Mouse (Mus musculus) lung, postnatal 0 days (tissue): Measurements from ENCODE around the gene Ugt1a10. TPM values are rescaled to one million over a fixed set of nuclear protein-coding genes. Genes with fewer than 3 reads are reported as not detected.

Experiments
- ATAC-seq: fragments of 200-750 bp; cut with Nextera tagmentation; 2 replicates; pipeline ENCODE4 v1.8.0; 2017; ENCODE audit warnings: moderate library complexity
- DNase-seq: peaks from one replicate; pipeline ENCODE4 v3.0.0-alpha.2; 2016; ENCODE audit warnings: low spot score
- H3K27ac ChIP-seq: fragments of 300-500 bp; sonication (generic); 2 replicates; pipeline ENCODE4 v1.5.1; 2014; ENCODE audit warnings: antibody characterized with exemption, mild to moderate bottlenecking, low read length, mixed read lengths
- H3K27me3 ChIP-seq: fragments of 300-500 bp; sonication (generic); replicated peaks from 2 replicates; pipeline ENCODE4 v1.6.1; 2014; ENCODE audit warnings: low read length, mixed read lengths; ENCODE audit not compliant: insufficient read depth
- H3K36me3 ChIP-seq: fragments of 300-500 bp; sonication (generic); 2 replicates; pipeline ENCODE4 v1.6.1; 2014; ENCODE audit warnings: low read length, mixed read lengths; ENCODE audit not compliant: insufficient read depth
- H3K4me1 ChIP-seq: fragments of 300-500 bp; sonication (generic); 2 replicates; pipeline ENCODE4 v1.6.1; 2014; ENCODE audit warnings: antibody characterized with exemption, low read depth, low read length, mixed read lengths; ENCODE audit not compliant: insufficient read depth
- H3K4me2 ChIP-seq: fragments of 300-500 bp; sonication (generic); replicated peaks from 2 replicates; pipeline ENCODE4 v1.6.1; 2014; ENCODE audit warnings: low read depth, mild to moderate bottlenecking, low read length, moderate library complexity, mixed read lengths
- H3K4me3 ChIP-seq: fragments of 300-500 bp; sonication (generic); 2 replicates; pipeline ENCODE4 v1.5.1; 2014; ENCODE audit warnings: low read depth, low read length
- H3K9ac ChIP-seq: fragments of 300-500 bp; sonication (generic); replicated peaks from 2 replicates; pipeline ENCODE4 v1.6.1; 2014; ENCODE audit warnings: low read depth, mild to moderate bottlenecking
- H3K9me3 ChIP-seq: fragments of 300-500 bp; sonication (generic); 2 replicates; pipeline ENCODE4 v1.6.1; 2016; ENCODE audit warnings: low read length, mixed read lengths
- CTCF ChIP-seq: IDR thresholded peaks from 2 replicates; pipeline ENCODE4 v1.5.1; 2016; ENCODE audit warnings: antibody characterized with exemption, mild to moderate bottlenecking
- EP300 ChIP-seq: IDR thresholded peaks from 2 replicates; pipeline ENCODE4 v1.6.1; 2016; ENCODE audit warnings: antibody characterized with exemption, mild to moderate bottlenecking, control low read depth
- WGBS: fragments of 180-500 bp; shearing (Covaris S2); extraction: QIAGEN DNeasy Blood & Tissue Kit; methylation state at CpG from one replicate; pipeline ENCODE4 v1.1.7; 2014; 5-methylcytosine and 5-hydroxymethylcytosine counted together
- polyA plus RNA-seq: library from polyadenylated mRNA; unstranded; fragments of >200 nt; fragmentation: Nextera tagmentation; extraction: Ambion mirVana; gene quantifications from 2 replicates; pipeline ENCODE4 v1.2.1, GENCODE M21; 2015

The Ugt1a10 gene
- polyA plus RNA-seq, 1 experiment from 2014 or later, result not detected

GRCm38 (mm10) chr1:88197443-88197842 is 142.3 kb downstream of the Ugt1a10 start:
- TF ChIP-seq CTCF (no peak), EP300 (no peak)
- WGBS, result 77% methylated on average over 3 of the region's 3 CpGs
- ATAC-seq, result no peak

GRCm38 (mm10) chr1:88199996-88200395 is 144.8 kb downstream of the Ugt1a10 start:
- no peak for ATAC-seq
- no peak for DNase-seq
- Histone ChIP-seq H3K27ac (no peak overlapping the region), H3K27me3 (no peaks in the 10 kb centered on the region), H3K9me3 (no peaks in the 10 kb centered on the region), H3K4me3 (no peak overlapping the region), H3K4me1 (no peaks in the 10 kb centered on the region), H3K4me2 (no peak overlapping the region), H3K9ac (no peak overlapping the region), H3K36me3 (no peaks in the 10 kb centered on the region)
- TF ChIP-seq EP300, result no peak
- WGBS, result 72% methylated on average over 2 of the region's 2 CpGs

More at GRCm38 (mm10) chr1:88197443-88197842, 142.3 kb downstream of the Ugt1a10 start:
- H3K4me2 ChIP-seq, result no peak overlapping the region
- no peaks in the 10 kb centered on the region for H3K27me3 ChIP-seq
- no peaks in the 10 kb centered on the region for H3K36me3 ChIP-seq
- no peaks in the 10 kb centered on the region for H3K4me1 ChIP-seq
- no peak overlapping the region for H3K4me3 ChIP-seq
- no peaks in the 10 kb centered on the region for H3K9me3 ChIP-seq
- DNase-seq, result no peak
- H3K9ac ChIP-seq, result no peak overlapping the region
- H3K27ac ChIP-seq, result no peak overlapping the region

GRCm38 (mm10) chr1:88200456-88200855 is 145.3 kb downstream of the Ugt1a10 start, which contains the start of gene Ugt1a2:
Gene Ugt1a2 (plus strand): TSS chr1:88200601.
- H3K4me3 ChIP-seq, result no peak within 1 kb of the TSS
- H3K9me3 ChIP-seq, result no peaks in the 10 kb centered on the region
- no peaks in the 10 kb centered on the region for H3K4me1 ChIP-seq
- no peaks in the 10 kb centered on the region for H3K27me3 ChIP-seq
- ATAC-seq, result no peak
- H3K4me2 ChIP-seq, result no peak within 1 kb of the TSS
- H3K9ac ChIP-seq, result no peak within 1 kb of the TSS
- no peaks in the 10 kb centered on the region for H3K36me3 ChIP-seq
- WGBS, result 63% methylated on average over 7 of the region's 7 CpGs
- H3K27ac ChIP-seq, result no peak within 1 kb of the TSS
- TF ChIP-seq EP300 (no peak), CTCF (no peak)
- no peak for DNase-seq

- Histone ChIP-seq H3K4me1 (no peaks in the 10 kb centered on the region), H3K36me3 (no peaks in the 10 kb centered on the region), H3K27ac (no peak within 1 kb of the TSS), H3K4me3 (peak within 1 kb of the TSS; percentile 31), H3K27me3 (no peaks in the 10 kb centered on the region), H3K9me3 (no peaks in the 10 kb centered on the region), H3K9ac (no peak within 1 kb of the TSS), H3K4me2 (peak within 1 kb of the TSS; percentile 75)
- TF ChIP-seq EP300, result no peak
- 0 out of 2 replicates have a peak, but pooled peaks have one; percentile 19 for TF ChIP-seq CTCF
- WGBS, result 7% methylated on average over 46 of the region's 62 CpGs
- peak; percentile 96 for ATAC-seq
- peak; percentile 72 for DNase-seq
These were observed 150.2 kb downstream of the Ugt1a10 start, which contains the start of gene Dnajb3 for GRCm38 (mm10) chr1:88205294-88205922. Gene Dnajb3 (minus strand): TSS chr1:88205782.

- TF ChIP-seq EP300 (no peak), CTCF (no peak)
- no peak overlapping the region for H3K4me2 ChIP-seq
- no peaks in the 10 kb centered on the region for H3K4me1 ChIP-seq
- peaks cover 5% of the 10 kb centered on the region for H3K9me3 ChIP-seq
- no peak overlapping the region for H3K27ac ChIP-seq
- H3K36me3 ChIP-seq, result no peaks in the 10 kb centered on the region
- H3K9ac ChIP-seq, result no peak overlapping the region
- H3K4me3 ChIP-seq, result no peak overlapping the region
- no peak for DNase-seq
- H3K27me3 ChIP-seq, result no peaks in the 10 kb centered on the region
- 59% methylated on average over 2 of the region's 2 CpGs for WGBS
- no peak for ATAC-seq
These were observed 151.8 kb downstream of the Ugt1a10 start for GRCm38 (mm10) chr1:88206843-88207479.

- 62% methylated on average over 8 of the region's 8 CpGs for WGBS
- Histone ChIP-seq H3K4me1 (no peaks in the 10 kb centered on the region), H3K4me3 (no peak within 1 kb of the TSS), H3K9ac (no peak within 1 kb of the TSS), H3K4me2 (no peak within 1 kb of the TSS), H3K36me3 (no peaks in the 10 kb centered on the region), H3K27ac (no peak within 1 kb of the TSS), H3K27me3 (no peaks in the 10 kb centered on the region), H3K9me3 (peaks cover 45% of the 10 kb centered on the region)
- TF ChIP-seq EP300 (no peak), CTCF (no peak)
- DNase-seq, result peak; percentile 34
- peak; percentile 27 for ATAC-seq
These were observed 156.6 kb downstream of the Ugt1a10 start, which contains the start of gene Ugt1a1 for GRCm38 (mm10) chr1:88211812-88212211. Gene Ugt1a1 (plus strand): TSS chr1:88211959.
